Mouse (Mus musculus) megakaryocyte, embryonic 14.5 days (primary cell): ENCODE results near the gene Zbtb16.

Experiments used
- FLI1 ChIP-seq: IDR thresholded peaks from 2 replicates; pipeline ENCODE4 v1.6.1; 2012; ENCODE audit warnings: low read length, inconsistent platforms, mixed read lengths
- GATA1 ChIP-seq: IDR thresholded peaks from 3 replicates; pipeline ENCODE4 v1.6.1; 2012; ENCODE audit warnings: mixed read lengths, low read length, inconsistent platforms, borderline replicate concordance

DNA sequence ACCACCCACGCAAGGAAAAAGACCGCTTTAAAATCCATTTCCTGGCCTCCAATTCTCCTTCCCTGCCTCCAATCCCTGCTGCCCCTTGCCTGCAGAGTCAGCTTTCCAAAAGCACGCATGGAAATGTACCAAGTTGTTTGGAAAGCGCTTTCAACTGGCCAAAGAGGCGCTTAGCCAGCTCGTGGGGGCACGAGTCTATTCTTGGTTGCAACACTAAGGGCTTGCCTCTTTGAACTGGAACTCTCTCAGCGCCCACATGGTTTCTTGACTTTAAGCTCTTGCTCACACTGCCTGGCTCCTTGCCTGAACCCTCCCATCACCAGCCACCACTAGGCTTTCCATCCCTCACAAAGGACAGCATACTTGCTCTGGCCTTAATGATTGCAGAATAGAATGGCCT is 217.9 kb downstream of the Zbtb16 start:
- TF ChIP-seq FLI1, result no peak
- no peak for TF ChIP-seq GATA1
